Mouse (Mus musculus): ENCODE results near the gene Ccr7. TPM values are rescaled to one million over a fixed set of nuclear protein-coding genes. Genes with fewer than 3 reads are reported as not detected.
A peak's percentile ranks its signal among the peaks of the same experiment; 100 is the strongest.

Gene Ccr7
- polyA plus RNA-seq, 1 experiment from 2014 or later, result 0.14 TPM

- Histone ChIP-seq H3K27me3 (replicated peaks; ENCODE audit: control insufficient read depth, insufficient read depth, low read length) (no peaks in the 10 kb centered on the region), H3K4me2 (replicated peaks; ENCODE audit: low read depth) (no peak overlapping the region), H3K4me1 (replicated peaks; ENCODE audit: control insufficient read depth, insufficient read depth, low read length) (no peaks in the 10 kb centered on the region), H3K27ac (ENCODE audit: low read depth, low read length) (no peak overlapping the region), H3K36me3 (ENCODE audit: control insufficient read depth, insufficient read depth) (no peaks in the 10 kb centered on the region), H3K4me3 (ENCODE audit: low read depth, low read length) (no peak overlapping the region), H3K9me3 (ENCODE audit: control insufficient read depth) (no peaks in the 10 kb centered on the region), H3K9ac (ENCODE audit: low read depth, low read length) (no peak overlapping the region)
- no peak for ATAC-seq
- WGBS, result 88% methylated on average over 2 of the region's 2 CpGs
- no peak for TF ChIP-seq CTCF (IDR thresholded peaks at IDR 0.05; ENCODE audit: low read depth)
Measured at GRCm38 (mm10) chr11:99169438-99169837, 14.6 kb upstream of the Ccr7 start.

- Histone ChIP-seq H3K4me3 (ENCODE audit: low read depth, low read length) (no peak overlapping the region), H3K9ac (ENCODE audit: low read depth, low read length) (no peak overlapping the region), H3K4me2 (replicated peaks; ENCODE audit: low read depth) (0 out of 2 replicates have a peak overlapping the region, but pooled peaks have one; percentile 1), H3K36me3 (ENCODE audit: control insufficient read depth, insufficient read depth) (no peaks in the 10 kb centered on the region), H3K9me3 (ENCODE audit: control insufficient read depth) (no peaks in the 10 kb centered on the region), H3K4me1 (replicated peaks; ENCODE audit: control insufficient read depth, insufficient read depth, low read length) (no peaks in the 10 kb centered on the region), H3K27ac (ENCODE audit: low read depth, low read length) (no peak overlapping the region), H3K27me3 (replicated peaks; ENCODE audit: control insufficient read depth, insufficient read depth, low read length) (no peaks in the 10 kb centered on the region)
- ATAC-seq, result no peak
- WGBS, result 65% methylated on average over 12 of the region's 12 CpGs
- no peak for TF ChIP-seq CTCF (IDR thresholded peaks at IDR 0.05; ENCODE audit: low read depth)
Measured at GRCm38 (mm10) chr11:99168030-99168474, 13.2 kb upstream of the Ccr7 start.

- H3K36me3 ChIP-seq (ENCODE audit: control insufficient read depth, insufficient read depth), result no peaks in the 10 kb centered on the region
- H3K27ac ChIP-seq (ENCODE audit: low read depth, low read length), result no peak overlapping the region
- H3K4me1 ChIP-seq (replicated peaks; ENCODE audit: control insufficient read depth, insufficient read depth, low read length), result no peaks in the 10 kb centered on the region
- TF ChIP-seq CTCF (IDR thresholded peaks at IDR 0.05; ENCODE audit: low read depth), result no peak
- H3K9me3 ChIP-seq (ENCODE audit: control insufficient read depth), result no peaks in the 10 kb centered on the region
- no peak overlapping the region for H3K4me2 ChIP-seq (replicated peaks; ENCODE audit: low read depth)
- no peak overlapping the region for H3K4me3 ChIP-seq (ENCODE audit: low read depth, low read length)
- H3K9ac ChIP-seq (ENCODE audit: low read depth, low read length), result no peak overlapping the region
- no peaks in the 10 kb centered on the region for H3K27me3 ChIP-seq (replicated peaks; ENCODE audit: control insufficient read depth, insufficient read depth, low read length)
- 80% methylated on average over 7 of the region's 7 CpGs for WGBS
- ATAC-seq, result no peak
Measured at GRCm38 (mm10) chr11:99167576-99167975, 12.7 kb upstream of the Ccr7 start.

GRCm38 (mm10) chr11:99166241-99166640 is 11.4 kb upstream of the Ccr7 start:
- H3K27ac ChIP-seq (ENCODE audit: low read depth, low read length), result no peak overlapping the region
- H3K4me3 ChIP-seq (ENCODE audit: low read depth, low read length), result no peak overlapping the region
- no peak for ATAC-seq
- 92% methylated on average over 7 of the region's 7 CpGs for WGBS
- H3K36me3 ChIP-seq (ENCODE audit: control insufficient read depth, insufficient read depth), result no peaks in the 10 kb centered on the region
- TF ChIP-seq CTCF (IDR thresholded peaks at IDR 0.05; ENCODE audit: low read depth), result no peak
- no peak overlapping the region for H3K9ac ChIP-seq (ENCODE audit: low read depth, low read length)
- H3K9me3 ChIP-seq (ENCODE audit: control insufficient read depth), result no peaks in the 10 kb centered on the region
- no peak overlapping the region for H3K4me2 ChIP-seq (replicated peaks; ENCODE audit: low read depth)
- no peaks in the 10 kb centered on the region for H3K4me1 ChIP-seq (replicated peaks; ENCODE audit: control insufficient read depth, insufficient read depth, low read length)
- no peaks in the 10 kb centered on the region for H3K27me3 ChIP-seq (replicated peaks; ENCODE audit: control insufficient read depth, insufficient read depth, low read length)

GRCm38 (mm10) chr11:99165031-99165752 is 10.3 kb upstream of the Ccr7 start:
- WGBS, result 62% methylated on average over 11 of the region's 11 CpGs
- Histone ChIP-seq H3K27me3 (replicated peaks; ENCODE audit: control insufficient read depth, insufficient read depth, low read length) (no peaks in the 10 kb centered on the region), H3K4me3 (ENCODE audit: low read depth, low read length) (no peak overlapping the region), H3K9me3 (ENCODE audit: control insufficient read depth) (no peaks in the 10 kb centered on the region), H3K4me1 (replicated peaks; ENCODE audit: control insufficient read depth, insufficient read depth, low read length) (no peaks in the 10 kb centered on the region), H3K36me3 (ENCODE audit: control insufficient read depth, insufficient read depth) (no peaks in the 10 kb centered on the region), H3K9ac (ENCODE audit: low read depth, low read length) (no peak overlapping the region), H3K4me2 (replicated peaks; ENCODE audit: low read depth) (no peak overlapping the region), H3K27ac (ENCODE audit: low read depth, low read length) (no peak overlapping the region)
- no peak for ATAC-seq
- TF ChIP-seq CTCF (IDR thresholded peaks at IDR 0.05; ENCODE audit: low read depth), result no peak

- no peak overlapping the region for H3K4me3 ChIP-seq (ENCODE audit: low read depth, low read length)
- no peak overlapping the region for H3K9ac ChIP-seq (ENCODE audit: low read depth, low read length)
- H3K4me2 ChIP-seq (replicated peaks; ENCODE audit: low read depth), result no peak overlapping the region
- no peaks in the 10 kb centered on the region for H3K36me3 ChIP-seq (ENCODE audit: control insufficient read depth, insufficient read depth)
- H3K4me1 ChIP-seq (replicated peaks; ENCODE audit: control insufficient read depth, insufficient read depth, low read length), result no peaks in the 10 kb centered on the region
- no peaks in the 10 kb centered on the region for H3K9me3 ChIP-seq (ENCODE audit: control insufficient read depth)
- WGBS, result 70% methylated on average over 10 of the region's 10 CpGs
- no peak for ATAC-seq
- TF ChIP-seq CTCF (IDR thresholded peaks at IDR 0.05; ENCODE audit: low read depth), result no peak
- H3K27ac ChIP-seq (ENCODE audit: low read depth, low read length), result no peak overlapping the region
- no peaks in the 10 kb centered on the region for H3K27me3 ChIP-seq (replicated peaks; ENCODE audit: control insufficient read depth, insufficient read depth, low read length)
Measured at GRCm38 (mm10) chr11:99162972-99163686, 8.3 kb upstream of the Ccr7 start.

All from intestine, postnatal 0 days (tissue).